Mouse (Mus musculus) layer of hippocampus, adult 8-10 months (tissue): Measurements from ENCODE around the gene Fate1. TPM values are rescaled to one million over a fixed set of nuclear protein-coding genes. Genes with fewer than 3 reads are reported as not detected.
"Not testable (repeated sequence)": the region's sequence is repeated elsewhere in the genome, so short reads cannot be mapped to it uniquely, and the experiment has no call there.

Experiments
- DNase-seq, 2 experiments: peaks; one replicate each; pipeline ENCODE4 v3.0.0; 2022; ENCODE audit warnings: low spot score in 2 of 2
- total RNA-seq, 4 experiments: library from RNA; stranded (reverse); gene quantifications; 2 replicates each; pipeline ENCODE4 v1.2.4; 2022

Gene Fate1
- under 1 TPM in 1 of 4 experiments, not detected in 3; 0.41 TPM for total RNA-seq

GRCm38 (mm10) chrX:71972686-71973085 lies at the start of gene Fate1:
TSS of gene Fate1 (plus strand) at chrX:71972986.
- no peak for DNase-seq

GRCm38 (mm10) chrX:71946631-71947030 lies 26.2 kb upstream of the Fate1 start:
- DNase-seq, result peak in 1 of 2 experiments; percentile 45

- DNase-seq, result no peak
Observed at GRCm38 (mm10) chrX:71958366-71958765, 14.4 kb upstream of the Fate1 start.

GRCm38 (mm10) chrX:71962073-71963051 lies 10.4 kb upstream of the Fate1 start, which contains the start of gene Prrg3:
TSS of gene Prrg3 (plus strand) at chrX:71962624.
- DNase-seq, result no peak

GRCm38 (mm10) chrX:71963275-71963912 lies 9.4 kb upstream of the Fate1 start:
- DNase-seq, result no peak

GRCm38 (mm10) chrX:71968216-71968615 lies 4.6 kb upstream of the Fate1 start:
- no peak for DNase-seq

- peak; percentile 7 to 29 for DNase-seq
Observed at GRCm38 (mm10) chrX:71968816-71969215, 4.0 kb upstream of the Fate1 start.

- no peak for DNase-seq
Observed at GRCm38 (mm10) chrX:71971325-71971724, 1.5 kb upstream of the Fate1 start.

- DNase-seq, result not testable (repeated sequence)
Observed at GRCm38 (mm10) chrX:71977681-71978080, 4.9 kb downstream of the Fate1 start.

- no peak for DNase-seq
Observed at GRCm38 (mm10) chrX:71980443-71980842, 7.7 kb downstream of the Fate1 start.

- DNase-seq, result no peak
Observed at GRCm38 (mm10) chrX:71981322-71981721, 8.5 kb downstream of the Fate1 start.

- DNase-seq, result no peak
Observed at GRCm38 (mm10) chrX:71983205-71983604, 10.4 kb downstream of the Fate1 start.

- DNase-seq, result no peak
Observed at GRCm38 (mm10) chrX:71983775-71984174, 11.0 kb downstream of the Fate1 start.

- DNase-seq, result no peak
Observed at GRCm38 (mm10) chrX:71991549-71991948, 18.8 kb downstream of the Fate1 start, which contains the start of gene Cnga2. TSS of gene Cnga2 (plus strand) at chrX:71991849.

GRCm38 (mm10) chrX:71995972-71996371 lies 23.2 kb downstream of the Fate1 start:
- DNase-seq, result no peak

- no peak for DNase-seq
Observed at GRCm38 (mm10) chrX:72009930-72010329, 37.1 kb downstream of the Fate1 start.

- DNase-seq, result peak in 1 of 2 experiments; percentile 16
Observed at GRCm38 (mm10) chrX:72012236-72012635, 39.5 kb downstream of the Fate1 start.

GRCm38 (mm10) chrX:72012804-72013203 lies 40.0 kb downstream of the Fate1 start:
- DNase-seq, result peak in 1 of 2 experiments; percentile 21

GRCm38 (mm10) chrX:72022241-72022640 lies 49.5 kb downstream of the Fate1 start:
- DNase-seq, result no peak

GRCm38 (mm10) chrX:72022750-72023398 lies 50.1 kb downstream of the Fate1 start:
- peak in 1 of 2 experiments; percentile 56 for DNase-seq

- DNase-seq, result peak in 1 of 2 experiments; percentile 4
Observed at GRCm38 (mm10) chrX:72023542-72023941, 50.8 kb downstream of the Fate1 start.
